Mouse (Mus musculus) liver, embryonic 14.5 days (tissue): ENCODE measurements around the gene Ppp2r2d.

Experiments used
- CTCF ChIP-seq: IDR thresholded peaks from 2 replicates; pipeline ENCODE4 v1.5.1; 2016; ENCODE audit warnings: antibody characterized with exemption, low read depth, control low read depth
- EP300 ChIP-seq: IDR thresholded peaks from 2 replicates; pipeline ENCODE4 v1.6.1; 2016; ENCODE audit warnings: antibody characterized with exemption, low read depth

DNA sequence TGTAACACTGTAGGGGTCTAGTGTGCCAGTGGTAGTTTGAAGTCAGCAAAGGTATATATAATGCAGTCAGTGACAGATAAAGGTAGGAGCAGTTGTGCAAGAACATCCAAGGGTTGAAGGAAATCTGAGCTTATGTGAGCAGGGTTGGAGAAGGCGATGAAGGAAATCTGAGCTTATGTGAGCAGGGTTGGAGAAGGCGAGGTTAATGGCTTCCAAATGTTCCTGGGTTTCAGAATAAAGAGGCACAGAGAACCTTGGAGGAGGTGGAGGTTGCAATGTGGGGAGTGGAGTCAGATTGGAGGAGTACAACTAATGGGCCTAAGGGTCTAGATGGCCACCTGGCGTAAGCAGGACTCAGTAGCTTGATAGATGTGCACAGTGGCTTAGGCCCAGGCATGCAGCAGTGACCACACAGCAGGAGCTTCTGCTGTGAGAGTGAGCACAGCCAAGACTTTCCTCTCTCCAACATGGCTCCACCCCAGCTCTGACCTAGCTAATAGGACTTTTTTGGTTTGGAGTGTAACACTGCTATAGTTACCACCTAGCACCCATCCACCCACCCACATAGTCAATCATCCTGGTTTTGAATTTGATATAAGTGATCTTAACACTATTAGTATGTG is 18.2 kb downstream of the Ppp2r2d start:
- TF ChIP-seq CTCF (no peak), EP300 (no peak)
